Mouse (Mus musculus) MEL (cell line): ENCODE data around the gene Smarcd1. TPM values are rescaled to one million over a fixed set of nuclear protein-coding genes. Genes with fewer than 3 reads are reported as not detected.

Experiments
- DNase-seq: peaks from one replicate; pipeline ENCODE4 v3.0.0; 2011; ENCODE audit warnings: low read depth, low spot score
- H3K27ac ChIP-seq: 2 replicates; pipeline ENCODE4 v1.5.1; 2012; ENCODE audit warnings: low read depth, mild to moderate bottlenecking, control low read depth, low read length, moderate library complexity; ENCODE audit not compliant: control insufficient read depth
- H3K27me3 ChIP-seq, 2 experiments: fragments of 150-350 bp in 1 of 2; sonication (generic) in 1 of 2; 2 replicates each; pipeline ENCODE4 v1.6.1; 2012; ENCODE audit warnings: low read length in 2 of 2, mild to moderate bottlenecking in 2 of 2, improper control_type of control experiment in 1 of 2, moderate library complexity in 1 of 2; ENCODE audit not compliant: insufficient read depth in 2 of 2, control insufficient read depth in 1 of 2
- H3K36me3 ChIP-seq, 2 experiments: 2 replicates each; pipeline ENCODE4 v1.6.1; 2012 to 2014; ENCODE audit warnings: low read length in 2 of 2, improper control_type of control experiment in 1 of 2, inconsistent platforms in 1 of 2, mild to moderate bottlenecking in 1 of 2; ENCODE audit not compliant: insufficient read depth in 2 of 2, control insufficient read depth in 1 of 2
- H3K4me1 ChIP-seq, 2 experiments: fragments of 150-350 bp in 1 of 2; sonication (generic) in 1 of 2; 2 replicates each; pipeline ENCODE4 v1.6.1; 2012; ENCODE audit warnings: low read length in 2 of 2, improper control_type of control experiment in 1 of 2, mild to moderate bottlenecking in 1 of 2; ENCODE audit not compliant: insufficient read depth in 2 of 2, control insufficient read depth in 1 of 2
- H3K4me3 ChIP-seq, 2 experiments: fragments of 150-350 bp in 1 of 2; sonication (generic) in 1 of 2; 2 replicates each; pipeline ENCODE4 v1.5.1; 2012; ENCODE audit warnings: low read depth in 2 of 2, low read length in 2 of 2, mild to moderate bottlenecking in 2 of 2, moderate library complexity in 2 of 2, control low read depth in 1 of 2, improper control_type of control experiment in 1 of 2; ENCODE audit not compliant: control insufficient read depth in 1 of 2, insufficient read depth in 1 of 2
- H3K79me2 ChIP-seq: 2 replicates; pipeline ENCODE4 v1.6.1; 2012; ENCODE audit warnings: mild to moderate bottlenecking, low read length, moderate library complexity; ENCODE audit not compliant: control insufficient read depth, poor library complexity, insufficient read depth
- H3K9ac ChIP-seq: 2 replicates; pipeline ENCODE4 v1.6.1; 2012; ENCODE audit warnings: low read depth, mild to moderate bottlenecking, control low read depth, low read length, moderate library complexity; ENCODE audit not compliant: control insufficient read depth, poor library complexity, severe bottlenecking
- H3K9me3 ChIP-seq: fragments of 150-350 bp; sonication (generic); replicated peaks from 2 replicates; pipeline ENCODE4 v1.6.1; 2012; ENCODE audit warnings: mild to moderate bottlenecking, low read length, improper control_type of control experiment, moderate library complexity; ENCODE audit not compliant: insufficient read depth
- BHLHE40 ChIP-seq: IDR thresholded peaks from 2 replicates; pipeline ENCODE4 v1.6.1; 2012; ENCODE audit warnings: low read depth, mild to moderate bottlenecking, inconsistent platforms, low read length, improper control_type of control experiment, borderline replicate concordance
- CHD1 ChIP-seq: IDR thresholded peaks from 2 replicates; pipeline ENCODE4 v1.6.1; 2012; ENCODE audit warnings: low read depth, mild to moderate bottlenecking, inconsistent platforms, low read length, improper control_type of control experiment
- CTCF ChIP-seq, 3 experiments: IDR thresholded peaks in 2 of 3; conservative IDR thresholded peaks in 1 of 3; 2 replicates each; pipeline ENCODE4 v1.5.1; 2011 to 2012; ENCODE audit warnings: low read length in 3 of 3, low read depth in 2 of 3, mild to moderate bottlenecking in 2 of 3, improper control_type of control experiment in 1 of 3, inconsistent platforms in 1 of 3, mixed read lengths in 1 of 3, moderate library complexity in 1 of 3; ENCODE audit not compliant: control insufficient read depth in 1 of 3, insufficient read depth in 1 of 3, poor library complexity in 1 of 3, severe bottlenecking in 1 of 3
- E2F4 ChIP-seq: IDR thresholded peaks from 2 replicates; pipeline ENCODE4 v1.6.1; 2011; ENCODE audit warnings: low read depth, low read length, improper control_type of control experiment, borderline replicate concordance
- ELF1 ChIP-seq: IDR thresholded peaks from 2 replicates; pipeline ENCODE4 v1.6.1; 2014; ENCODE audit warnings: low read depth, mild to moderate bottlenecking, inconsistent platforms, low read length, improper control_type of control experiment, moderate library complexity
- GABPA ChIP-seq: IDR thresholded peaks from 2 replicates; pipeline ENCODE4 v1.6.1; 2012; ENCODE audit warnings: low read depth, mild to moderate bottlenecking, inconsistent platforms, low read length, improper control_type of control experiment, moderate library complexity
- MAFK ChIP-seq: IDR thresholded peaks from 2 replicates; pipeline ENCODE4 v1.6.1; 2011; ENCODE audit warnings: low read depth, mild to moderate bottlenecking, low read length, improper control_type of control experiment, borderline replicate concordance
- MAX ChIP-seq: IDR thresholded peaks from 2 replicates; pipeline ENCODE4 v1.6.1; 2011; ENCODE audit warnings: low read length, improper control_type of control experiment
- MEF2A ChIP-seq: IDR thresholded peaks from 2 replicates; pipeline ENCODE4 v1.6.1; 2014; ENCODE audit warnings: low read depth, mild to moderate bottlenecking, inconsistent platforms, low read length, improper control_type of control experiment; ENCODE audit not compliant: poor library complexity, insufficient replicate concordance, severe bottlenecking; ENCODE audit errors: extremely low read depth
- MXI1 ChIP-seq: IDR thresholded peaks from 2 replicates; pipeline ENCODE4 v1.6.1; 2011; ENCODE audit warnings: mild to moderate bottlenecking, low read depth, low read length, improper control_type of control experiment
- NELFE ChIP-seq: IDR thresholded peaks from 2 replicates; pipeline ENCODE4 v1.6.1; 2011; ENCODE audit warnings: low read depth, low read length, improper control_type of control experiment
- NRF1 ChIP-seq: IDR thresholded peaks from 2 replicates; pipeline ENCODE4 v1.6.1; 2014; ENCODE audit warnings: low read depth, mild to moderate bottlenecking, inconsistent platforms, low read length, improper control_type of control experiment, moderate library complexity; ENCODE audit not compliant: poor library complexity, insufficient read depth, severe bottlenecking
- POLR2A ChIP-seq, 2 experiments: IDR thresholded peaks; 2 replicates each; pipeline ENCODE4 v1.6.1; 2011 to 2012; ENCODE audit warnings: low read length in 2 of 2, mild to moderate bottlenecking in 2 of 2, control low read depth in 1 of 2, improper control_type of control experiment in 1 of 2, low read depth in 1 of 2, moderate library complexity in 1 of 2; ENCODE audit not compliant: control insufficient read depth in 1 of 2, insufficient read depth in 1 of 2, poor library complexity in 1 of 2
- RAD21 ChIP-seq: IDR thresholded peaks from 2 replicates; pipeline ENCODE4 v1.6.1; 2011; ENCODE audit warnings: mild to moderate bottlenecking, low read depth, low read length, improper control_type of control experiment
- SMC3 ChIP-seq: IDR thresholded peaks from 2 replicates; pipeline ENCODE4 v1.6.1; 2011; ENCODE audit warnings: low read depth, low read length, improper control_type of control experiment
- UBTF ChIP-seq: IDR thresholded peaks from 2 replicates; pipeline ENCODE4 v1.6.1; 2012; ENCODE audit warnings: low read depth, mild to moderate bottlenecking, inconsistent platforms, low read length, improper control_type of control experiment, moderate library complexity, borderline replicate concordance; ENCODE audit not compliant: insufficient read depth
- USF1 ChIP-seq: IDR thresholded peaks from 2 replicates; pipeline ENCODE4 v1.6.1; 2014; ENCODE audit warnings: low read depth, mild to moderate bottlenecking, inconsistent platforms, low read length, improper control_type of control experiment, moderate library complexity
- ZMIZ1 ChIP-seq: IDR thresholded peaks from 2 replicates; pipeline ENCODE4 v1.6.1; 2012; ENCODE audit warnings: low read depth, mild to moderate bottlenecking, inconsistent platforms, low read length, improper control_type of control experiment, moderate library complexity
- polyA plus RNA-seq, 2 experiments: library from polyadenylated mRNA; stranded (reverse) in 1 of 2; unstranded in 1 of 2; fragments of >175 nt in 1 of 2; fragments of >200 nt in 1 of 2; gene quantifications; 2 replicates each; pipeline versions ENCODE4 v1.2.1 to v1.2.4; 2012; ENCODE audit warnings: low replicate concordance in 2 of 2, low read depth in 1 of 2; ENCODE audit not compliant: insufficient read length in 2 of 2, insufficient read depth in 1 of 2, missing spikeins in 1 of 2
- total RNA-seq: library from RNA; depleted of rRNA; stranded (reverse); fragments of 300-350 nt; gene quantifications from 2 replicates; pipeline ENCODE4 v1.2.3, GENCODE M21; 2012

The Smarcd1 gene
- total and polyA plus RNA-seq, 3 experiments = 20.1 to 247 (median 72.5) TPM

- TF ChIP-seq NRF1 (no peak), SMC3 (no peak), E2F4 (no peak), UBTF (no peak), USF1 (no peak), POLR2A (IDR thresholded peaks at IDR 0.05; ENCODE audit: control insufficient read depth in 1 of 2, insufficient read depth in 1 of 2, low read depth in 1 of 2, low read length in 2 of 2, poor library complexity in 1 of 2) (no peak), BHLHE40 (no peak), CHD1 (no peak), MXI1 (no peak), CTCF (IDR thresholded peaks at IDR 0.05 in 2 of 3, conservative IDR thresholded peaks at IDR 0.05 in 1 of 3; ENCODE audit: control insufficient read depth in 1 of 3, insufficient read depth in 1 of 3, low read depth in 2 of 3, low read length in 3 of 3, poor library complexity in 1 of 3, severe bottlenecking in 1 of 3) (no peak), NELFE (no peak), MEF2A (no peak), GABPA (no peak)
- Histone ChIP-seq H3K27me3 (peaks cover 21 to 24% of the 10 kb centered on the region in 2 experiments), H3K27ac (no peak overlapping the region), H3K4me3 (no peak overlapping the region), H3K9ac (no peak overlapping the region), H3K79me2 (no peaks in the 10 kb centered on the region), H3K36me3 (no peaks in the 10 kb centered on the region), H3K9me3 (no peaks in the 10 kb centered on the region), H3K4me1 (no peaks in the 10 kb centered on the region)
- DNase-seq = no peak
Observed at GRCm38 (mm10) chr15:99690924-99691323, 11.0 kb upstream of the Smarcd1 start.

GRCm38 (mm10) chr15:99691976-99692375, 10.0 kb upstream of the Smarcd1 start:
- peaks cover 12 to 18% of the 10 kb centered on the region in 2 experiments for H3K27me3 ChIP-seq
- no peak overlapping the region for H3K9ac ChIP-seq
- DNase-seq = no peak

More at GRCm38 (mm10) chr15:99691976-99692375, 10.0 kb upstream of the Smarcd1 start:
- Histone ChIP-seq H3K4me1 (no peaks in the 10 kb centered on the region), H3K27ac (no peak overlapping the region), H3K79me2 (no peaks in the 10 kb centered on the region), H3K4me3 (no peak overlapping the region), H3K9me3 (no peaks in the 10 kb centered on the region), H3K36me3 (no peaks in the 10 kb centered on the region)
- TF ChIP-seq ZMIZ1 = no peak
- no peak for TF ChIP-seq MAFK
- TF ChIP-seq RAD21 = no peak
- TF ChIP-seq MAX = no peak
- no peak for TF ChIP-seq MEF2A
- TF ChIP-seq POLR2A (IDR thresholded peaks at IDR 0.05; ENCODE audit: control insufficient read depth in 1 of 2, insufficient read depth in 1 of 2, low read depth in 1 of 2, low read length in 2 of 2, poor library complexity in 1 of 2) = no peak
- no peak for TF ChIP-seq ELF1
